Mouse (Mus musculus): ENCODE data around the gene Eif3c.

DNA sequence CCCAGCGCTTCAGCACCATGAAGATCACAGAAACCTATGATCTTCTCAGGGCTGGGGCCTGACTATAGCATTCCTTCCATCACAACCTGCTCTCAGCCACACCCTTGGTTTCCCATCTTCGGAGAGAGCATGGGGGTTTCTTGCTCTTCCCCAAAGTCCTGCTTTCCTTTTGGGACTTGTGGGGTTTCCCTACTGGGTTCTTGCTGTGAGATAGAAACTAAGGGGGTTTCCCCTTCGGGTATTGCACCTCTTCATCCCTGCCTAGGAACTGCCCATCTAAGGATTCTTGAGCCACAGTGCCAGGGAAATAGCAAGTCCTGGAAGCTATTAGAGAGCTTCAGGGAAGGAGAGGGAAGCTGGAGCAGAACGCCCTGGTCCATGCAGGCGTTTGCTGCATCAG is 29.7 kb upstream of the Eif3c start:
- TF ChIP-seq POLR2A (IDR thresholded peaks at IDR 0.05; ENCODE audit: insufficient read length, low read depth) (no peak), TCF12 (IDR thresholded peaks at IDR 0.05; ENCODE audit: insufficient read depth, poor library complexity, severe bottlenecking) (no peak), CEBPB (IDR thresholded peaks at IDR 0.05; ENCODE audit: insufficient read depth, poor library complexity, severe bottlenecking) (no peak), USF1 (IDR thresholded peaks at IDR 0.05; ENCODE audit: low read depth) (no peak)
